Mouse (Mus musculus) G1E (cell line): ENCODE results near the gene Lamc2.

Source experiments
- CTCF ChIP-seq: IDR thresholded peaks from 2 replicates; pipeline ENCODE4 v1.5.1; 2012; ENCODE audit warnings: low read depth, low read length, inconsistent platforms, mixed read lengths
- TAL1 ChIP-seq: conservative IDR thresholded peaks from 2 replicates; pipeline ENCODE4 v1.6.1; 2012; ENCODE audit warnings: low read depth, low read length, inconsistent platforms, mixed read lengths

DNA sequence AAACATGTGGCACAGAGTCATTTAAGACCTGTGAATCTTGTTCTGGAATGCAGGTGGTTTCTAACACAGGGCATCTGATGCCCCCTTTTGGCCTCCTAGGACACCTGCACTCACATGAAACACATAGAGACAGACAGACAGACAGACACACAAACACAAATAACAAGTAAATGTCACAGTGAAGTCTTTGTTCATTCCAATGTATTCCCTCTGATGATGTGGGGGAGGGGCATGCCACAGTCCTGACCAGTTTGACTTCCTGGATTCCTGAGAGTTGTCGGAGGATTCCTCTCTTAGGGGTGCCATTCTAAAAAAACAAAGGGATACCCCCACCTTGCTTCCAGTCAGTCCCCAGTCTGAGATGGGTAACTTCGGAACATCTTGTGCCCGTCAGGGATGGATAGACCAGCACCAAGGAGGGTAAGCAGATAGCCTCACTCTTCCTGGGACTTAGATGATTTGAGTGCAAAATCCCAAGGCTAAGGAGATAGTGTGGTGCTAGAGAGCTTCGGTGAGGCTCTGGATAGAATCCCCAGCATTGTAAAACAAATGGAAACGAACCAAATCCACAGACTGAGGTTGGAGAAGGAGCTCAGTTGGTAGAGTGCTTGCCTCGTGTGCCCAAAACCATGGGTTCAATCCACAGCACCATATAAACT, 89.1 kb downstream of the Lamc2 start:
- no peak for TF ChIP-seq TAL1
- TF ChIP-seq CTCF = no peak
